Mouse (Mus musculus) mammary gland, adult 2 months (tissue): ENCODE data around the gene Mindy1. TPM values are rescaled to one million over a fixed set of nuclear protein-coding genes. Genes with fewer than 3 reads are reported as not detected.

Source experiments
- polyA plus RNA-seq: library from polyadenylated mRNA; depleted of rRNA; stranded (reverse); fragments of >200 nt; gene quantifications from 2 replicates; pipeline ENCODE4 v1.2.3, GENCODE M21; 2012; ENCODE audit warnings: low replicate concordance; rRNA removed

The Mindy1 gene
- 96.5 and 107 TPM in 2 replicates for polyA plus RNA-seq

DNA sequence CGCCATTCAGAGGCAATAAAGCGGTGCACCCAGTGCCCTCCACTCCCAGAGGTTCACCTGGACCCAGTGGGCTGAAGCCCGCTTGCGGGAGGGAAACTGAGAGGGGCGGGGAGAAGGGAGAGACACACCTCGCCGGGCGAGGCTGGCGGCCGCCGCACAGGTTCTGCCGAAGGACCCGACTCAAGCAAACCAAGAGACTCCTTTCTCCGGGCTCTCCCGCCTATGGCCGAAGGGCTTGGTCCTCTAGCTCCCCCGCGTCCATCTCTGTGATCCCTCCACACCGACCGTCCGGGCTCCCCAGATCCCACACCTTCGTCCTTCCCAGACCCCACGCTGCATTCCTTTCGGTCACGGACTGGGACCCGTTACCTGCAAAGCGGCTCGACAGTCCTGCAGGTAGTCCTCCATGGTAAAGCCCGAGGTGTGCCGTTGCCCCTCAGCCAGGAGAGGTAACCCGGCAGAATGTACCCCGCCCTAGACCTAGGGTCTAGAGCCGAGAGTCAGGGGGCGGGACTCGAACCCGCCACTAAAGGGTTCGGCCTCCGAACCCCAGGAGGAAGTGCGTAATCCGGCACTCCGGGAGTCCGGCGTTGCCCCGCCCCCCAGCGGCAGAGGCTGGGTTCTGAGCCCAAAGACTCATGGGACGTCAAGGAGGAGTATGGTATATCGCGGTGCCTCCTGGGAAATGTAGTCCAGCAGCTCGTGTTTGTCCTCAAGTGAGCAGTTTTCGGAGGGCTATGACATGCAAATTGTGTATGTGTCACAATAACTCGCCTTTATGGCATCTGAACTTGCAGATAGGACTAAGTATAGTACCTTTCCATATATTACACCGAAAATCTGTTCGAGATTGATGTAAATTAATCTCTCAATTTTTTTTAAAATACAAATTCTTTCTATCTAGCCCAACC is at the start of gene Mindy1, which contains the start of gene Prune1:
TSS of gene Mindy1 (plus strand) at position 130 of the 911 bp plus-strand sequence.
TSS of gene Prune1 (minus strand) at position 861 of the 911 bp plus-strand sequence.

DNA sequence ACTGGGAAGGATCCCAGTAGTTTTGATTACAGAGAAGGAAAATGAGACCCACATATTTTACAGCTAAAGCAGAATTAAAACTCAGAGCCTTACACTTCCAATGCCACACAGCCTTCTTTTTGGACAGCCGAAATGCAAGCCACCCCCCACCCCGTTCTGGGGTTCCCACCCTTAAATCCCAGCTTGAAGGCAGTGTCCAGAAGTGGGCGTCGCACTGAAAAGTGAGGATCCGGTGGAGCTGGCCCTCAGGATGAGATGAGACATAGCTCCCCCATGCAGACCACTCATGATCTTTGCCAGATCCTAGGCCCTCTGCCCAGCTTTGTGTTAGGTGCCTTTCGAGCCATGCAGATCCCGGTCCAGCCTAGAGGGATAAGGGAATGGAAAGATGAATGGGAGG is 39.6 kb upstream of the Mindy1 start, which contains the start of gene Gm128:
TSS of gene Gm128 (minus strand) at position 101 of the 400 bp plus-strand sequence.

DNA sequence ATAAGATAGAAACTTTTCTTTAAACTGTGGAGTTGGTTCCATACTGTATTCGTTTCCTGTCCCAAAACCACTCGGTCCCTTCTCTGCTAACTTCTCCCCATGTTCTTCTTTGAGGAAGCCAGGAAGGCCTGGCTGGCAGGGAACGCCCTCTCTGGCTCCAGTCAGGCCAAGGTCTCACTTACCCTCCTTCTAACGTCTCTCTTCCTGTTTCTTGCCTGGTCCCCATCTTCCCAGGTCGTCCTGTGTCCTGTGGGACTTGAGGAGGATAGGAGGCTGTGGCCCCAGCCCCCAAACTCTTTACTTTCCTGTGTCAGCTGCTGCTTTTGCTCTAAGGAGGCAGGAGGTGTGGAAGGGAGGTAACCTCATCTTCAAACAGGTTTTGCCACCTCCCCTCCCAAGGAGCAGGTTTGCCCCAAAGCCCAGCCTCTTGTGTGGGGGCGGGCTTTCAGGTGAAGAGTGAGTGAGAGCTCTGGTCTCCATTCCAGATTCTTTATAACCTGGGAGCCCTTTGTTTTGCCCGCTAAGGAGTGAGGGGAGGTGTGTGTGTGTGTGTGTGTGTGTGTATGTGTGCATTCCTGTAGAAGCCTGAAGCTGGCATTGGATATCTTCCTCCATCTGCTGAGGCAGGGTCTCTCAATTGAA is 30.2 kb upstream of the Mindy1 start, which contains the start of gene Bnipl:
TSS of gene Bnipl (minus strand) at position 411 of the 642 bp plus-strand sequence.

DNA sequence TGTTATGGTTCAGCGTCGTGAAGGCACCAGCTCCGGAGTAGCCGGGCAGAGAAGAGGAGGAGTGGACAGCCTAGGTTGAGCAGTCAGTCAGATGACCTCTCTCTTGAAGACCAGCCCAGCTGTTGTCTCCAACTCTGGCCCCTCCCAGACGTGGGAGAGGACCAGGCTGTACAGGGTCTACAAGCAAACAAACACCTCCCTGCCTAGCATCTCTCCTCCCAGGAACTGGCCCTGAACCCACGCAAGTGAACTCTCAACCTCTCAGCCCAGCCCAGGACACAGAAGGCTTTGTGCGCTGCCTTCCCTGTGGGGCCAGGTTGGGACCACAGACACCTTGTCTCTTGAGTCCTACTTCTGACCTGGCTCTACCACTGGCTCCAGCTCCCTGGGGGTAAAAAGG is 26.0 kb downstream of the Mindy1 start, which contains the start of gene Anxa9:
TSS of gene Anxa9 (minus strand) at position 77 of the 400 bp plus-strand sequence.

DNA sequence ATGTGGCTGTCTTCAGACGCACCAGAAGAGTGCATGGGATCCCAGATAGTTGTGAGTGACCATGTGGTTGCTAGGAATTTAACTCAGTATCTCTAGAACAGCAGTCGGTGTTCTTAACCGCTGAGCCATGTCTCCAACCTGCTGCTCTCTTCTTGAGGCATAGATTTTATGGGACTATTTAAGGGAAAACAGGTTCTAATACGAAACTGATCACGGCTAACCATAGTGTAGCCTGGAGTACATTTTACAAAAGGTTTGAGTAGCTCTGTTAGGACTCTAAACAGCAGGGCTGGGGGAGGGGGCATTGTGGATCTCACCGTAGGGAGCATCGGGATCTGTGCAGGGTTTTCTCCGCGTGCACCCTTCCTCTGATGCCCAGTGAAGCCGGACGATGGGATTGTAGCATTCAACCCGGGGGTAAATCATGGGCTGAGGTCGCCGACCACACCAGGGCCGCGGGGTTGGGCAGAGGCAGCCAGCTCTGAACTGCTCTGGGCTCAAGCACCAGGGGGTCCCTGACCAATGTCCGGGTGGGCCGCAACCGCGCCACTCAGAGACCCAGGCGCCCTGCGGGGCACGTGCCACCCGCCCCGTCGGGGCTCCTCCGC is 33.4 kb downstream of the Mindy1 start, which contains the start of gene Cers2:
TSS of gene Cers2 (plus strand) at position 306 of the 608 bp plus-strand sequence.

Other genes starting within 250 kb of the Mindy1 start
- gene Psmd4, start 238.7 kb upstream of the Mindy1 start, polyA plus RNA-seq = 120 and 164 TPM in 2 replicates
- gene Pip5k1a, start 174.4 kb upstream of the Mindy1 start, polyA plus RNA-seq = 16.6 and 31.0 TPM in 2 replicates
- gene Vps72, start 170.3 kb upstream of the Mindy1 start, polyA plus RNA-seq = 59.2 and 69.5 TPM in 2 replicates
- 0.29 and 95.0 TPM in 2 replicates for gene Tmod4, start 156.9 kb upstream of the Mindy1 start, polyA plus RNA-seq
- gene Scnm1, start 147.3 kb upstream of the Mindy1 start, polyA plus RNA-seq = 33.2 and 59.5 TPM in 2 replicates
- 5.5 and 9.7 TPM in 2 replicates for gene Lysmd1, start 147.3 kb upstream of the Mindy1 start, polyA plus RNA-seq
- gene Tnfaip8l2, start 139.0 kb upstream of the Mindy1 start, polyA plus RNA-seq = 44.7 and 78.5 TPM in 2 replicates
- gene Sema6c, start 120.9 kb upstream of the Mindy1 start, polyA plus RNA-seq = 36.1 and 54.1 TPM in 2 replicates
- gene Gabpb2, start 63.4 kb upstream of the Mindy1 start, polyA plus RNA-seq = 10.1 and 18.0 TPM in 2 replicates
- 75.4 and 77.4 TPM in 2 replicates for gene Cdc42se1, start 52.6 kb upstream of the Mindy1 start, polyA plus RNA-seq
- gene Mllt11, start 49.2 kb upstream of the Mindy1 start, polyA plus RNA-seq = 15.6 and 32.3 TPM in 2 replicates
- 0.38 and 0.46 TPM in 2 replicates for gene Gm128, start 39.7 kb upstream of the Mindy1 start, polyA plus RNA-seq
- 1.2 and 2.4 TPM in 2 replicates for gene Bnipl, start 30.2 kb upstream of the Mindy1 start, polyA plus RNA-seq
- gene Prune1, start 731 bp downstream of the Mindy1 start, polyA plus RNA-seq = 14.0 and 42.8 TPM in 2 replicates
- 3.0 and 7.5 TPM in 2 replicates for gene Anxa9, start 25.8 kb downstream of the Mindy1 start, polyA plus RNA-seq
- 86.4 and 142 TPM in 2 replicates for gene Cers2, start 33.4 kb downstream of the Mindy1 start, polyA plus RNA-seq
- gene Setdb1, start 75.9 kb downstream of the Mindy1 start, polyA plus RNA-seq = 10.2 and 20.4 TPM in 2 replicates
- not detected in 2 replicates for gene 4930558C23Rik, start 121.5 kb downstream of the Mindy1 start, polyA plus RNA-seq
- 44.8 and 49.7 TPM in 2 replicates for gene Arnt, start 153.0 kb downstream of the Mindy1 start, polyA plus RNA-seq
- 25.3 and 52.6 TPM in 2 replicates for gene Ctsk, start 217.9 kb downstream of the Mindy1 start, polyA plus RNA-seq
- gene Ctss, start 245.4 kb downstream of the Mindy1 start, polyA plus RNA-seq = 38.3 and 57.6 TPM in 2 replicates